Mouse (Mus musculus): ENCODE measurements around the gene 1700001K19Rik.

DNA sequence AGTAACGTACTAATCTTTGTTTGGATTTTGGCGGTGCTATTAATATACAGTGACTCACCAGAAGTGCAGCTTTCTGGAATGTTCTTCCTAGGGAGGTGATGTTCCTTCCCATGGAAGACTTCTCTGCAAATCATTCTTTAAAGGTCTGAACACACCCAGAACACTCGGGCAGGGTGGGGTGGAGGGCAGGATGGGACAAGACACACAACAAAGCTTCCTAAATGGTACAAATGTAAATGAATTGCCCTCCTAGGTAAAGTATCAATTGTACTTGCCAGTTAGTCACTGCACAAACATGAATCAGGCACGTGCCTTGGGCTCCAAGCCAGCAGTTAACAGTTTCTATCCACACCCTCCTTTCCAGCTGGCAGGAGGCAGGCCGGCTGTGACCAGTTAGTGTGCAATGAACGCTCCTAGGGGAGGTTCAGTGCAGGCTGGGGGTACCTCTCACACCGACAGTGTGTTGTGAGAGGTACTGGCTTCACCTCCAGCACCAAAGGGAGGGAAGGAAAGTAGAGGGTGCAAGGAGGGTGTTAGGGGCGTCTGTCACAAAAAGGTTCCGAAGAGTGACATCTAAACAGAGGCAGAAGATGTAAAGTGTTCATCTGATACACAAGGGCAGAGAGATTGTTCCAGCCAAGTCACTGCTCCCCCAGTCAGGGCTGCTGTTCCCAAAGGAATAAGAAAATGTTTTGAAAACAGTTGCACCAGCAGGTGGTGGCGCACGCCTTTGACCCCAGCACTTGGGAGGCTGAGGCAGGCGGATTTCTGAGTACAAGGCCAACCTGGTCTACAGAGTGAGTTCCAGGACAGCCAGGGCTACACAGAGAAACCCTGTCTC, 5.7 kb upstream of the 1700001K19Rik start:
- no peak for TF ChIP-seq POLR2A (IDR thresholded peaks at IDR 0.05; ENCODE audit: borderline replicate concordance, insufficient read depth, low read length)
- no peak for TF ChIP-seq CTCF (IDR thresholded peaks at IDR 0.05; ENCODE audit: borderline replicate concordance, insufficient read depth, low read depth, low read length)
